In the genomic region with DNA sequence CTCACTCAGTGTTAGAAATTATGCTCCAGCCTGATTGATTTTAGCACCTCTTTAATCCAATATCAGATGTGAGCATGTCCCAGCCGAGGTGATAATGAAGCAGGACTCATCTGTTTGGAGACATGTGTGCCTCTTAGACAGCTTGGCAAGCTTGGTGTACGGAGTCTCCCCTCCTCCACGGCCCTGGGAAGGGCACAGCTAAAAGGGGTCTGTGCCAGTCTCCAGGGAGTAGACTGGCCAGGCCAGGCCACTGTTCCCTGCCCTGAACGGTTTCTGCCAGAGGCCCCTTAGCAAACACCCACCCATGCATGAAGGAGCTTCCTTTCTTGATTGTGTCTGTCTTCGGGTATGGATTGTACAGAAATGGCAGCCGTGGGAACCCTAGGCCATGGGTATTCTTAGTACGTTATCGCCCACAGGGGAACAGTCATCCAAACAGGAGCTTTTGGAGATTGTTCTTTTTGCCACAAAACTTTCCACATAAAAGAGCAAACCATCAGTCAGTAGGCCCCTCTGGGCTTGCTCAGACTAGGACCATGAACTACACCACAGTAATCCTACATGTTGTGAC, we compare ENCODE assay signal across 15 mouse cellular contexts.
DNase-seq lines count a peak whose midpoint lies in the region; ATAC-seq and TF ChIP-seq lines count a peak whose summit lies in the region.
"Had no signal": no experiment of that assay in that cellular context is flagged by ENCODE, and none has a peak within 500 bp of the region (broad histone marks: within the 10 kb centered on the region; RNA-seq: fewer than 3 reads in every experiment).

No protein-coding gene starts in this region.

- H3K27ac ChIP-seq in kidney, embryonic 14.5 days (ENCODE audit: low read depth, low read length): no peak overlapping the region
- no peak overlapping the region for H3K27ac ChIP-seq in kidney, adult 2 months (ENCODE audit: insufficient read depth, low read depth, low read length)
- H3K27ac ChIP-seq in forebrain, postnatal 0 days (ENCODE audit: low read depth, low read length): no peak overlapping the region
- H3K27ac ChIP-seq: heart, embryonic 13.5 days; hindbrain, embryonic 15.5 days; kidney, embryonic 15.5 days; limb, embryonic 15.5 days; lung, embryonic 15.5 days; neural tube, embryonic 13.5 days had no signal

- H3K9ac ChIP-seq in kidney, embryonic 14.5 days (ENCODE audit: low read depth, low read length): no peak overlapping the region
- no peak overlapping the region for H3K9ac ChIP-seq in forebrain, postnatal 0 days
- H3K9ac ChIP-seq: heart, embryonic 13.5 days; hindbrain, embryonic 15.5 days; kidney, embryonic 15.5 days; limb, embryonic 15.5 days; lung, embryonic 15.5 days; neural tube, embryonic 13.5 days had no signal

- no peak for TF ChIP-seq POLR2A in kidney, adult 2 months (IDR thresholded peaks at IDR 0.05; ENCODE audit: low read depth, low read length)

- ATAC-seq in kidney, embryonic 14.5 days (ENCODE audit: low FRiP score, low TSS enrichment): peak; percentile 37; the same call in 1 of the 2 replicates
- ATAC-seq in forebrain, postnatal 0 days: peak; percentile 70

- peaks cover 8% of the 10 kb centered on the region; the same call in 1 of the 2 replicates for H3K36me3 ChIP-seq in kidney, embryonic 14.5 days (ENCODE audit: control insufficient read depth, insufficient read depth, low read length)
- no peaks in the 10 kb centered on the region for H3K36me3 ChIP-seq in kidney, adult 2 months (ENCODE audit: control insufficient read depth, insufficient read depth, low read length)
- H3K36me3 ChIP-seq in forebrain, postnatal 0 days (ENCODE audit: insufficient read depth): peaks cover 13% of the 10 kb centered on the region

- 82% methylated on average over 8 of the region's 8 CpGs for WGBS in kidney, embryonic 14.5 days
- WGBS in kidney, adult 2 months: 75% methylated on average over 8 of the region's 8 CpGs
- 57% methylated on average over 8 of the region's 8 CpGs for WGBS in forebrain, postnatal 0 days

- no peaks in the 10 kb centered on the region for H3K4me1 ChIP-seq in kidney, embryonic 14.5 days (ENCODE audit: control insufficient read depth, insufficient read depth, low read length)
- H3K4me1 ChIP-seq in kidney, adult 2 months (ENCODE audit: control insufficient read depth, insufficient read depth, low read length): no peaks in the 10 kb centered on the region
- H3K4me1 ChIP-seq in forebrain, postnatal 0 days (ENCODE audit: insufficient read depth): peaks cover 7% of the 10 kb centered on the region; the same call in 1 of the 2 replicates

- no peak for DNase-seq in kidney, adult 2 months
- DNase-seq in right cerebral cortex, adult 18-20 months: peak; percentile 53
- no peak for DNase-seq in right cerebral cortex, postnatal 4 days
- DNase-seq in forebrain, postnatal 0 days: peak; percentile 42
- DNase-seq in heart, postnatal 10 days: no peak
- no peak for DNase-seq in heart, postnatal 4 days
- DNase-seq in kidney, adult 9 months: no peak
- DNase-seq: adrenal gland, postnatal 25 days had no signal

- no peak overlapping the region for H3K4me3 ChIP-seq in kidney, embryonic 14.5 days (ENCODE audit: low read length)
- H3K4me3 ChIP-seq in kidney, adult 2 months (ENCODE audit: insufficient read depth, low read depth, low read length): no peak overlapping the region
- H3K4me3 ChIP-seq in forebrain, postnatal 0 days (ENCODE audit: low read depth, low read length): no peak overlapping the region
- H3K4me3 ChIP-seq: heart, embryonic 13.5 days; hindbrain, embryonic 15.5 days; kidney, embryonic 15.5 days; limb, embryonic 15.5 days; lung, embryonic 15.5 days; neural tube, embryonic 13.5 days had no signal

- H3K27me3 ChIP-seq in kidney, embryonic 14.5 days (ENCODE audit: control insufficient read depth, insufficient read depth, low read length): no peaks in the 10 kb centered on the region
- no peaks in the 10 kb centered on the region for H3K27me3 ChIP-seq in kidney, adult 2 months (replicated peaks; ENCODE audit: control insufficient read depth, insufficient read depth, low read length)
- H3K27me3 ChIP-seq in forebrain, postnatal 0 days (ENCODE audit: insufficient read depth, low read length): no peaks in the 10 kb centered on the region
- H3K27me3 ChIP-seq: heart, embryonic 13.5 days; hindbrain, embryonic 15.5 days; kidney, embryonic 15.5 days; limb, embryonic 15.5 days; lung, embryonic 15.5 days; neural tube, embryonic 13.5 days had no signal

- no peak for TF ChIP-seq CTCF in kidney, adult 2 months (conservative IDR thresholded peaks at IDR 0.05; ENCODE audit: insufficient read depth, insufficient read length, low read depth, low read length)
- no peak for TF ChIP-seq CTCF in forebrain, postnatal 0 days (IDR thresholded peaks at IDR 0.05; ENCODE audit: low read depth)

- H3K9me3 ChIP-seq in kidney, embryonic 14.5 days (ENCODE audit: control insufficient read depth, low read length): no peaks in the 10 kb centered on the region
- no peaks in the 10 kb centered on the region for H3K9me3 ChIP-seq in forebrain, postnatal 0 days (ENCODE audit: low read length)
- H3K9me3 ChIP-seq: heart, embryonic 13.5 days; hindbrain, embryonic 15.5 days; kidney, embryonic 15.5 days; limb, embryonic 15.5 days; lung, embryonic 15.5 days; neural tube, embryonic 13.5 days had no signal

- H3K4me2 ChIP-seq in kidney, embryonic 14.5 days (replicated peaks; ENCODE audit: low read depth, low read length): no peak overlapping the region
- H3K4me2 ChIP-seq in forebrain, postnatal 0 days (ENCODE audit: low read depth): no peak overlapping the region
- H3K4me2 ChIP-seq: heart, embryonic 13.5 days; hindbrain, embryonic 15.5 days; kidney, embryonic 15.5 days; limb, embryonic 15.5 days; lung, embryonic 15.5 days; neural tube, embryonic 13.5 days had no signal

- intact Hi-C loops in heart, postnatal 10 days (cut with DNase I): no loop called here

Comparison
In these comparisons a context has a peak if more than half of its experiments do, and no peak if none do; other contexts are left out.
1. DNase-seq: peak in right cerebral cortex, adult 18-20 months (single experiment) and forebrain, postnatal 0 days (single experiment); none in kidney, adult 2 months (single experiment), right cerebral cortex, postnatal 4 days (single experiment), heart, postnatal 10 days (0 of 2), heart, postnatal 4 days (single experiment) and kidney, adult 9 months (single experiment).